Mouse (Mus musculus) lung, adult 2 months (tissue): ENCODE measurements around the gene Ift27.

Experiments used
- CTCF ChIP-seq: fragments of 200-500 bp; IDR thresholded peaks from 2 replicates; pipeline ENCODE4 v1.5.1; 2011; ENCODE audit warnings: mild to moderate bottlenecking, low read length, control low read depth; ENCODE audit not compliant: insufficient read depth
- POLR2A ChIP-seq: fragments of 200-500 bp; IDR thresholded peaks from 2 replicates; pipeline ENCODE4 v1.6.1; 2011; ENCODE audit warnings: low read depth, mild to moderate bottlenecking, control low read depth, low read length, borderline replicate concordance; ENCODE audit errors: extremely low read depth

GRCm38 (mm10) chr15:78165292-78165691 is 8.6 kb downstream of the Ift27 start:
- TF ChIP-seq CTCF: no peak
- no peak for TF ChIP-seq POLR2A
